Mouse (Mus musculus) heart, postnatal 0 days (tissue): ENCODE data around the gene Ppp1r15b.

Experiments used
- CTCF ChIP-seq: IDR thresholded peaks from 2 replicates; pipeline ENCODE4 v1.5.1; 2016; ENCODE audit warnings: antibody characterized with exemption, control low read depth, low read depth
- EP300 ChIP-seq: IDR thresholded peaks from 2 replicates; pipeline ENCODE4 v1.6.1; 2016; ENCODE audit warnings: antibody characterized with exemption, low read depth

DNA sequence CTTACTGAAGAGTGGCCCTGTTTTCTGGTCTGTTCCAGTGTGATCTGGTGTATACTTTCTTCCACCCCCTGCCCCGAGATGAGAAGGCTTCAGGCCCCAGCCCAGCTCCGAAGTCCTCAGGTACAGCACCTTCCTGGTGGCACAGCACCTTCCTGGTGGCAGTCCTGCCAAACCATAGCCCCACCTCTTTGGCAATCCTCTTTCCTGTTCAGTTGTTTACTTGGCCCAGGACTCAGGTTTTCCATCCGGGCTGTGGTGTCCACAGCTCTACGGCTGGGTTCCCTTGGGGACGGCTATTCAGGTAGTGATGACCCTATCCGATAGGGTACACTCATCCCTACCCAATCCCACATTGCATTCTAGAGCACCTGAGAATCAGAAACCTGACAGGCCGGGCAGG is 27.6 kb upstream of the Ppp1r15b start:
- TF ChIP-seq CTCF (no peak), EP300 (no peak)
